Mouse (Mus musculus): ENCODE measurements at regions not wholly inside any gene's neighbourhood (a gene's known extent, or its start where the extent isn't known, plus 50 kb on each side); places are given as distances from the start of the nearest gene placed in this dataset.

- DNase-seq = no peak
Observed at GRCm38 (mm10) chr2:129955260-129955691, 56.9 kb upstream of the Tgm3 start.

- DNase-seq = no peak
Observed at GRCm38 (mm10) chr2:129958120-129958519, 54.0 kb upstream of the Tgm3 start.

GRCm38 (mm10) chr2:129960364-129960763 is 51.8 kb upstream of the Tgm3 start:
- no peak for DNase-seq

- DNase-seq = no peak
Observed at GRCm38 (mm10) chr2:129961522-129961921, 50.6 kb upstream of the Tgm3 start.
